Mouse (Mus musculus) erythroblast, embryonic 14.5 days (primary cell): ENCODE measurements around the gene Fads3.

Experiments
- GATA1 ChIP-seq: IDR thresholded peaks from 2 replicates; pipeline ENCODE4 v1.6.1; 2012; ENCODE audit warnings: low read length, inconsistent platforms, mixed read lengths
- TAL1 ChIP-seq: IDR thresholded peaks from 3 replicates; pipeline ENCODE4 v1.6.1; 2012; ENCODE audit warnings: low read length, inconsistent platforms, mixed read lengths

DNA sequence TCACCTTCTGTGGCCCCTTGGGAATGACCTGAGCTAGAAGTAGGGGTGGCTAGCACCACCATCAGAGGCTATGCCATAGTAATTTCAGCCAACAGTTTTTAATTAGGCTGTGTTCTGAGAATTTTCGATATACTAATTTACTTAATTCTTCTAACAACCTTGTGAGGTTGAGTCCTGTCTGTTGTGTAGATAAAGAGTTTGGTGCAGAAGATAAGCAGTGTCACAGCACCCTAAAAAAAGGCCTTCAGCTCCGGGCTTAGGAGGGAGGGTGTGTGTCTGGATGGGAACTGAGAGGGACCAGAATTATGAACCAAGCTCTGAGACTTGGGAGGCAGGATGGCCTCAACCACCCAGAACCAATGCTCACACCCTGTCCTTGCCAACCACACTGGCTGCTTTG, 4.3 kb downstream of the Fads3 start:
- TF ChIP-seq TAL1 (no peak), GATA1 (no peak)
